Mouse (Mus musculus) ES-E14 (cell line): ENCODE data around the gene Sympk. TPM values are rescaled to one million over a fixed set of nuclear protein-coding genes. Genes with fewer than 3 reads are reported as not detected.
A peak's percentile ranks its signal among the peaks of the same experiment; 100 is the strongest.

Source experiments
- DNase-seq: peaks from one replicate; pipeline ENCODE4 v3.0.0-alpha.2; 2013; ENCODE audit warnings: low read depth, low spot score
- H3K27ac ChIP-seq: 2 replicates; pipeline ENCODE4 v1.5.1; 2012; ENCODE audit warnings: low read depth, mild to moderate bottlenecking, low read length, moderate library complexity, mixed read lengths; ENCODE audit not compliant: poor library complexity, insufficient read depth, severe bottlenecking
- H3K36me3 ChIP-seq: 2 replicates; pipeline ENCODE4 v1.6.1; 2012; ENCODE audit warnings: mild to moderate bottlenecking, low read length, moderate library complexity, mixed read lengths; ENCODE audit not compliant: control insufficient read depth, poor library complexity, insufficient read depth, severe bottlenecking
- H3K4me1 ChIP-seq, 2 experiments: fragments of 150-350 bp in 1 of 2; sonication (generic) in 1 of 2; 2 replicates each; pipeline ENCODE4 v1.6.1; 2012; ENCODE audit warnings: low read length in 2 of 2, mild to moderate bottlenecking in 1 of 2, mixed read lengths in 1 of 2; ENCODE audit not compliant: control insufficient read depth in 2 of 2, insufficient read depth in 2 of 2, poor library complexity in 1 of 2
- H3K4me3 ChIP-seq, 2 experiments: fragments of 150-350 bp in 1 of 2; sonication (generic) in 1 of 2; 2 replicates each; pipeline ENCODE4 v1.5.1; 2012; ENCODE audit warnings: low read length in 2 of 2, low read depth in 1 of 2, mild to moderate bottlenecking in 1 of 2, mixed read lengths in 1 of 2; ENCODE audit not compliant: insufficient read depth in 1 of 2, poor library complexity in 1 of 2, severe bottlenecking in 1 of 2
- H3K9ac ChIP-seq: 2 replicates; pipeline ENCODE4 v1.6.1; 2012; ENCODE audit warnings: low read depth, mild to moderate bottlenecking, low read length, mixed read lengths; ENCODE audit not compliant: poor library complexity, insufficient read depth, severe bottlenecking
- H3K9me3 ChIP-seq: fragments of 150-350 bp; sonication (generic); 2 replicates; pipeline ENCODE4 v1.6.1; 2012; ENCODE audit warnings: low read depth, mild to moderate bottlenecking, low read length; ENCODE audit not compliant: control insufficient read depth, insufficient read depth
- CHD2 ChIP-seq: IDR thresholded peaks from 2 replicates; pipeline ENCODE4 v1.6.1; 2014; ENCODE audit warnings: mild to moderate bottlenecking, low read depth, low read length, inconsistent platforms
- HCFC1 ChIP-seq: IDR thresholded peaks from 2 replicates; pipeline ENCODE4 v1.6.1; 2012; ENCODE audit warnings: low read length, inconsistent platforms, borderline replicate concordance; ENCODE audit not compliant: insufficient read depth
- MAFK ChIP-seq: IDR thresholded peaks from 2 replicates; pipeline ENCODE4 v1.6.1; 2014; ENCODE audit warnings: mild to moderate bottlenecking, low read depth, low read length, inconsistent platforms; ENCODE audit not compliant: insufficient read depth
- ZC3H11A ChIP-seq: IDR thresholded peaks from 2 replicates; pipeline ENCODE4 v1.6.1; 2012; ENCODE audit warnings: low read depth, mild to moderate bottlenecking, inconsistent platforms, low read length, borderline replicate concordance
- ZNF384 ChIP-seq: IDR thresholded peaks from 2 replicates; pipeline ENCODE4 v1.6.1; 2012; ENCODE audit warnings: low read depth, low read length, inconsistent platforms
- in situ Hi-C, 2 experiments: fragments of 600-800 bp; cut with MboI; formaldehyde crosslinking; loops; one replicate each; pipeline ENCODE4 v1.15.1; 2025; ENCODE audit warnings: low sequenced_read_pairs in 2 of 2, inconsistent platforms in 1 of 2; ENCODE audit not compliant: unreplicated experiment in 2 of 2
- total RNA-seq: library from RNA; depleted of rRNA; stranded (reverse); fragments of 300-350 nt; gene quantifications from 2 replicates; pipeline ENCODE4 v1.2.3, GENCODE M21; 2012

Gene Sympk
- total RNA-seq, 1 experiment, result 91.5 TPM

- Histone ChIP-seq H3K4me1 (peaks cover 0 to 3% of the 10 kb centered on the region in 2 experiments; a peak in 1 of 4 replicates), H3K9ac (peak overlapping the region; percentile 44), H3K9me3 (no peaks in the 10 kb centered on the region), H3K27ac (no peak overlapping the region), H3K4me3 (peak overlapping the region; percentile 59 to 70), H3K36me3 (no peaks in the 10 kb centered on the region)
- no peak for DNase-seq
- TF ChIP-seq MAFK (no peak), ZC3H11A (no peak), ZNF384 (no peak), CHD2 (no peak), HCFC1 (no peak)
- in situ Hi-C loops, result no loop called here
Observed at GRCm38 (mm10) chr7:18992294-18992675, 31.9 kb upstream of the Sympk start.

GRCm38 (mm10) chr7:18993036-18993435 lies 31.1 kb upstream of the Sympk start:
- DNase-seq, result no peak
- Histone ChIP-seq H3K4me1 (peaks cover 0 to 3% of the 10 kb centered on the region in 2 experiments; a peak in 1 of 4 replicates), H3K4me3 (no peak overlapping the region), H3K27ac (no peak overlapping the region), H3K9me3 (no peaks in the 10 kb centered on the region), H3K36me3 (no peaks in the 10 kb centered on the region; the same call in 1 of the 2 replicates), H3K9ac (no peak overlapping the region)
- TF ChIP-seq CHD2 (no peak), ZNF384 (no peak), ZC3H11A (no peak), HCFC1 (no peak), MAFK (no peak)
- in situ Hi-C loops, result no loop called here

- Histone ChIP-seq H3K36me3 (no peaks in the 10 kb centered on the region; the same call in 1 of the 2 replicates), H3K27ac (no peak overlapping the region), H3K4me1 (peaks cover 0 to 8% of the 10 kb centered on the region in 2 experiments; a peak in 2 of 4 replicates), H3K9ac (no peak overlapping the region), H3K4me3 (no peak overlapping the region), H3K9me3 (no peaks in the 10 kb centered on the region)
- TF ChIP-seq ZNF384 (no peak), HCFC1 (no peak), CHD2 (no peak), ZC3H11A (no peak)
- DNase-seq, result no peak
- in situ Hi-C loops, result no loop called here
Observed at GRCm38 (mm10) chr7:18998835-18999234, 25.3 kb upstream of the Sympk start.

- H3K4me3 ChIP-seq, result peak overlapping the region; percentile 66 to 75; a peak in 3 of 4 replicates
- peak overlapping the region; percentile 70 for H3K9ac ChIP-seq
- H3K27ac ChIP-seq, result no peak overlapping the region
- no peaks in the 10 kb centered on the region for H3K9me3 ChIP-seq
- H3K4me1 ChIP-seq, result peaks cover 3 to 8% of the 10 kb centered on the region in 2 experiments; a peak in 2 of 4 replicates
- DNase-seq, result no peak
- peaks cover 4% of the 10 kb centered on the region; the same call in 1 of the 2 replicates for H3K36me3 ChIP-seq
- in situ Hi-C loops, result no loop called here
- TF ChIP-seq CHD2 (no peak), MAFK (no peak), ZC3H11A (no peak), ZNF384 (no peak), HCFC1 (no peak)
Observed at GRCm38 (mm10) chr7:19000421-19000820, 23.8 kb upstream of the Sympk start.
